Mouse (Mus musculus): Measurements from ENCODE around the gene Enox1. TPM values are rescaled to one million over a fixed set of nuclear protein-coding genes. Genes with fewer than 3 reads are reported as not detected.
"Not testable (repeated sequence)": the region's sequence is repeated elsewhere in the genome, so short reads cannot be mapped to it uniquely, and the experiment has no call there.

Gene Enox1
- polyA plus RNA-seq, 1 experiment from 2014 or later, result 9.7 TPM

- WGBS, result 81% methylated on average over 1 of the region's 1 CpGs
- Histone ChIP-seq H3K4me3 (no peak overlapping the region), H3K27ac (replicated peaks) (no peak overlapping the region), H3K36me3 (no peaks in the 10 kb centered on the region), H3K27me3 (ENCODE audit: low read depth, poor library complexity, severe bottlenecking) (no peaks in the 10 kb centered on the region), H3K4me1 (no peaks in the 10 kb centered on the region), H3K9me3 (replicated peaks) (no peaks in the 10 kb centered on the region)
- no peak for DNase-seq (ENCODE audit: low spot score)
These were observed 363.1 kb downstream of the Enox1 start for GRCm38 (mm10) chr14:77519701-77520100.

- Histone ChIP-seq H3K9me3 (replicated peaks) (no peaks in the 10 kb centered on the region), H3K27ac (replicated peaks) (no peak overlapping the region), H3K4me1 (no peaks in the 10 kb centered on the region), H3K4me3 (no peak overlapping the region), H3K36me3 (no peaks in the 10 kb centered on the region), H3K27me3 (ENCODE audit: low read depth, poor library complexity, severe bottlenecking) (no peaks in the 10 kb centered on the region)
- 88% methylated on average over 4 of the region's 4 CpGs for WGBS
- no peak for DNase-seq (ENCODE audit: low spot score)
These were observed 367.7 kb downstream of the Enox1 start for GRCm38 (mm10) chr14:77524303-77524702.

- Histone ChIP-seq H3K27me3 (ENCODE audit: low read depth, poor library complexity, severe bottlenecking) (no peaks in the 10 kb centered on the region), H3K4me1 (no peaks in the 10 kb centered on the region), H3K9me3 (replicated peaks) (no peaks in the 10 kb centered on the region), H3K27ac (replicated peaks) (no peak overlapping the region), H3K4me3 (no peak overlapping the region), H3K36me3 (no peaks in the 10 kb centered on the region)
- no peak for DNase-seq (ENCODE audit: low spot score)
- WGBS, result 85% methylated on average over 1 of the region's 1 CpGs
These were observed 369.7 kb downstream of the Enox1 start for GRCm38 (mm10) chr14:77526262-77526661.

- Histone ChIP-seq H3K27me3 (ENCODE audit: low read depth, poor library complexity, severe bottlenecking) (no peaks in the 10 kb centered on the region), H3K9me3 (replicated peaks) (no peaks in the 10 kb centered on the region), H3K27ac (replicated peaks) (no peak overlapping the region), H3K36me3 (no peaks in the 10 kb centered on the region), H3K4me1 (no peaks in the 10 kb centered on the region), H3K4me3 (no peak overlapping the region)
- DNase-seq (ENCODE audit: low spot score), result no peak
- WGBS, result 82% methylated on average over 9 of the region's 9 CpGs
These were observed 372.6 kb downstream of the Enox1 start for GRCm38 (mm10) chr14:77529201-77529600.

- WGBS, result 89% methylated on average over 5 of the region's 5 CpGs
- H3K4me1 ChIP-seq, result no peaks in the 10 kb centered on the region
- DNase-seq (ENCODE audit: low spot score), result no peak
- no peak overlapping the region for H3K4me3 ChIP-seq
- no peaks in the 10 kb centered on the region for H3K27me3 ChIP-seq (ENCODE audit: low read depth, poor library complexity, severe bottlenecking)
- H3K27ac ChIP-seq (replicated peaks), result no peak overlapping the region
- H3K9me3 ChIP-seq (replicated peaks), result no peaks in the 10 kb centered on the region
- H3K36me3 ChIP-seq, result no peaks in the 10 kb centered on the region
These were observed 373.1 kb downstream of the Enox1 start for GRCm38 (mm10) chr14:77529621-77530020.

- Histone ChIP-seq H3K27me3 (ENCODE audit: low read depth, poor library complexity, severe bottlenecking) (no peaks in the 10 kb centered on the region), H3K4me3 (no peak overlapping the region), H3K36me3 (no peaks in the 10 kb centered on the region), H3K4me1 (no peaks in the 10 kb centered on the region), H3K9me3 (replicated peaks) (no peaks in the 10 kb centered on the region), H3K27ac (replicated peaks) (no peak overlapping the region)
- WGBS, result 70% methylated on average over 5 of the region's 5 CpGs
- no peak for DNase-seq (ENCODE audit: low spot score)
These were observed 377.1 kb downstream of the Enox1 start for GRCm38 (mm10) chr14:77533638-77534037.

GRCm38 (mm10) chr14:77534120-77534519 is 377.6 kb downstream of the Enox1 start:
- Histone ChIP-seq H3K9me3 (replicated peaks) (no peaks in the 10 kb centered on the region), H3K27ac (replicated peaks) (no peak overlapping the region), H3K27me3 (ENCODE audit: low read depth, poor library complexity, severe bottlenecking) (no peaks in the 10 kb centered on the region), H3K4me3 (no peak overlapping the region), H3K36me3 (no peaks in the 10 kb centered on the region), H3K4me1 (no peaks in the 10 kb centered on the region)
- no peak for DNase-seq (ENCODE audit: low spot score)
- 89% methylated on average over 7 of the region's 7 CpGs for WGBS

GRCm38 (mm10) chr14:77536592-77536991 is 380.0 kb downstream of the Enox1 start:
- H3K9me3 ChIP-seq (replicated peaks), result no peaks in the 10 kb centered on the region
- 87% methylated on average over 2 of the region's 2 CpGs for WGBS
- H3K4me3 ChIP-seq, result no peak overlapping the region
- H3K4me1 ChIP-seq, result no peaks in the 10 kb centered on the region
- H3K27ac ChIP-seq (replicated peaks), result no peak overlapping the region
- DNase-seq (ENCODE audit: low spot score), result no peak
- no peaks in the 10 kb centered on the region for H3K27me3 ChIP-seq (ENCODE audit: low read depth, poor library complexity, severe bottlenecking)
- H3K36me3 ChIP-seq, result no peaks in the 10 kb centered on the region

- 49% methylated on average over 21 of the region's 21 CpGs for WGBS
- H3K4me3 ChIP-seq; H3K27me3 ChIP-seq (ENCODE audit: low read depth, poor library complexity, severe bottlenecking): not testable (repeated sequence)
These were observed 383.0 kb downstream of the Enox1 start for GRCm38 (mm10) chr14:77539563-77539962.

GRCm38 (mm10) chr14:77541925-77542324 is 385.4 kb downstream of the Enox1 start:
- H3K36me3 ChIP-seq, result no peaks in the 10 kb centered on the region
- no peak for DNase-seq (ENCODE audit: low spot score)
- H3K4me3 ChIP-seq, result no peak overlapping the region
- H3K9me3 ChIP-seq (replicated peaks), result no peaks in the 10 kb centered on the region
- no peak overlapping the region for H3K27ac ChIP-seq (replicated peaks)
- H3K27me3 ChIP-seq (ENCODE audit: low read depth, poor library complexity, severe bottlenecking), result no peaks in the 10 kb centered on the region
- H3K4me1 ChIP-seq, result no peaks in the 10 kb centered on the region
- WGBS, result 88% methylated on average over 7 of the region's 7 CpGs

More at GRCm38 (mm10) chr14:77539563-77539962, 383.0 kb downstream of the Enox1 start:
- H3K9me3 ChIP-seq (replicated peaks); H3K36me3 ChIP-seq; H3K4me1 ChIP-seq; DNase-seq (ENCODE audit: low spot score); H3K27ac ChIP-seq (replicated peaks): not testable (repeated sequence)

GRCm38 (mm10) chr14:77546531-77547274 is 390.1 kb downstream of the Enox1 start:
- WGBS, result 92% methylated on average over 8 of the region's 8 CpGs
- Histone ChIP-seq H3K36me3 (no peaks in the 10 kb centered on the region), H3K27ac (replicated peaks) (no peak overlapping the region), H3K9me3 (replicated peaks) (no peaks in the 10 kb centered on the region), H3K4me1 (no peaks in the 10 kb centered on the region), H3K27me3 (ENCODE audit: low read depth, poor library complexity, severe bottlenecking) (no peaks in the 10 kb centered on the region), H3K4me3 (no peak overlapping the region)
- DNase-seq (ENCODE audit: low spot score), result no peak

GRCm38 (mm10) chr14:77547351-77547750 is 390.8 kb downstream of the Enox1 start:
- 92% methylated on average over 5 of the region's 5 CpGs for WGBS
- Histone ChIP-seq H3K27ac (replicated peaks) (no peak overlapping the region), H3K9me3 (replicated peaks) (no peaks in the 10 kb centered on the region), H3K4me3 (no peak overlapping the region), H3K36me3 (no peaks in the 10 kb centered on the region), H3K4me1 (no peaks in the 10 kb centered on the region), H3K27me3 (ENCODE audit: low read depth, poor library complexity, severe bottlenecking) (no peaks in the 10 kb centered on the region)
- DNase-seq (ENCODE audit: low spot score), result no peak

GRCm38 (mm10) chr14:77548963-77549362 is 392.4 kb downstream of the Enox1 start:
- no peaks in the 10 kb centered on the region for H3K27me3 ChIP-seq (ENCODE audit: low read depth, poor library complexity, severe bottlenecking)
- H3K4me1 ChIP-seq, result no peaks in the 10 kb centered on the region
- H3K36me3 ChIP-seq, result no peaks in the 10 kb centered on the region
- no peak overlapping the region for H3K27ac ChIP-seq (replicated peaks)
- H3K9me3 ChIP-seq (replicated peaks), result no peaks in the 10 kb centered on the region
- no peak overlapping the region for H3K4me3 ChIP-seq
- DNase-seq (ENCODE audit: low spot score), result no peak
- WGBS, result 91% methylated on average over 5 of the region's 5 CpGs

All from midbrain, embryonic 10.5 days (tissue).